Mouse (Mus musculus) spleen, postnatal 0 days (tissue): ENCODE data around the gene Ankrd37. TPM values are rescaled to one million over a fixed set of nuclear protein-coding genes. Genes with fewer than 3 reads are reported as not detected.

ENCODE experiments used
- polyA plus RNA-seq: library from polyadenylated mRNA; unstranded; fragments of >200 nt; fragmentation: Nextera tagmentation; extraction: Ambion mirVana; gene quantifications from 2 replicates; pipeline ENCODE4 v1.2.1, GENCODE M21; 2015

Gene Ankrd37
- polyA plus RNA-seq, result 3.7 and 4.0 TPM in 2 replicates

GRCm38 (mm10) chr8:46005596-46005995, at the start of gene Ankrd37:
Gene Ankrd37 (minus strand): TSS chr8:46005707.

GRCm38 (mm10) chr8:45999138-45999783, 6.2 kb downstream of the Ankrd37 start, which contains the start of gene Lrp2bp:
Gene Lrp2bp (plus strand): TSS chr8:45999303.

DNA sequence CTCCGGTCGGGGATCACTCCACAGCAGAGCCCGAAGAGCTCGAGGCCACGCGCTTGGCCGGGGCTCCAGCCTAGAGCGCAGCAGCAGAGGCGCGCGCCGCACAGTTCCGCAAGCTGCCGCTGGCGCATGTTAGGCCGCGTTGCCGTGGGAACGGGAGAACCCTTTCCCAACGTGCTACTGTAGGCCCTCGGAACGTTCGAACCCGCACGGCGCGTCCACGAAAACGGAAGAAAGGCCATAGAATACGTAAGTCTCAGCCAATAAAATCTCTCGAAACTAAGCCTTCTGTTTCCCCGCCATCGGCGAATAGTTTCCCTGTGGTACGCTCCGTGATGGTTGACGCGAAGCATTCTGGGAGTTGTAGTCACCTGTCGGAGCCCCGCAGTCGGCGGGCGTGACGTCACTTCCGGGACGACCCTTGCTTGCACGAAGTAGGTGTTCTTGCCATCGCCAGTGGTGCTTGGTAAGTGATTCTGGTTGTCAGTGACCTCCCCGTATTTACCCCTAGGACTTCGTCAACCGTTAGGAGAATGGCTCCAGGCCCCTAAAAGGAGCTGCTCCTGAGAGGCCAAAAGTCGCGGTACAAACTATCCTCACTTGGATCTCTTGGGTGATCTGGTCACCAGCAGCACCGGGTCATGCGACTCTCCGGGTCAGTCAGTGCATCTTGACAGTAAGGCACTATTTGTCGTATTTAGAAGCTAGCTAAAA, 30.2 kb downstream of the Ankrd37 start, which contains the start of the genes 1700029J07Rik and Ufsp2:
TSS of gene 1700029J07Rik (minus strand) at position 127 of the 711 bp plus-strand sequence.
TSS of gene Ufsp2 (plus strand) at position 403 of the 711 bp plus-strand sequence.

Other genes with a start within 250 kb of the Ankrd37 start
- 19.9 TPM in 2 replicates for gene Pdlim3, start 120.2 kb downstream of the Ankrd37 start, polyA plus RNA-seq
- 0.07 TPM in 1 of 2 replicates, not detected in the other for gene Ccdc110, start 71.1 kb downstream of the Ankrd37 start, polyA plus RNA-seq
- 1.1 and 1.3 TPM in 2 replicates for gene 1700029J07Rik, start 30.5 kb downstream of the Ankrd37 start, polyA plus RNA-seq
- gene Ufsp2, start 30.2 kb downstream of the Ankrd37 start, polyA plus RNA-seq, result 48.6 and 53.0 TPM in 2 replicates
- gene Lrp2bp, start 6.4 kb downstream of the Ankrd37 start, polyA plus RNA-seq, result 0.04 and 0.18 TPM in 2 replicates
- 14.2 and 17.8 TPM in 2 replicates for gene Cfap97, start 146.1 kb upstream of the Ankrd37 start, polyA plus RNA-seq
- gene Snx25, start 146.5 kb upstream of the Ankrd37 start, polyA plus RNA-seq, result 7.8 and 9.5 TPM in 2 replicates
- 99.6 and 121 TPM in 2 replicates for gene Slc25a4, start 205.6 kb upstream of the Ankrd37 start, polyA plus RNA-seq